Mouse (Mus musculus) stomach, postnatal 0 days (tissue): ENCODE data around the gene Lrrc23. TPM values are rescaled to one million over a fixed set of nuclear protein-coding genes. Genes with fewer than 3 reads are reported as not detected.
A peak's percentile ranks its signal among the peaks of the same experiment; 100 is the strongest.

ENCODE experiments used
- ATAC-seq: fragments of 200-750 bp; cut with Nextera tagmentation; 2 replicates; pipeline ENCODE4 v1.8.0; 2017; ENCODE audit not compliant: low FRiP score, low TSS enrichment
- DNase-seq: peaks from one replicate; pipeline ENCODE4 v3.0.0-alpha.2; 2016; ENCODE audit warnings: low spot score
- H3K27ac ChIP-seq: fragments of 300-500 bp; sonication (generic); replicated peaks from 2 replicates; pipeline ENCODE4 v1.5.1; 2014; ENCODE audit warnings: mild to moderate bottlenecking, control low read depth
- H3K27me3 ChIP-seq: fragments of 300-500 bp; sonication (generic); 2 replicates; pipeline ENCODE4 v1.6.1; 2014; ENCODE audit warnings: low read length; ENCODE audit not compliant: control insufficient read depth, insufficient read depth
- H3K36me3 ChIP-seq: fragments of 300-500 bp; sonication (generic); 2 replicates; pipeline ENCODE4 v1.6.1; 2014; ENCODE audit warnings: low read length, mixed read lengths; ENCODE audit not compliant: control insufficient read depth, insufficient read depth
- H3K4me1 ChIP-seq: fragments of 300-500 bp; sonication (generic); replicated peaks from 2 replicates; pipeline ENCODE4 v1.6.1; 2014; ENCODE audit warnings: antibody characterized with exemption; ENCODE audit not compliant: control insufficient read depth, insufficient read depth
- H3K4me2 ChIP-seq: fragments of 300-500 bp; sonication (generic); replicated peaks from 2 replicates; pipeline ENCODE4 v1.6.1; 2014; ENCODE audit warnings: low read depth, mild to moderate bottlenecking, control low read depth, moderate library complexity
- H3K4me3 ChIP-seq: fragments of 300-500 bp; sonication (generic); 2 replicates; pipeline ENCODE4 v1.5.1; 2014; ENCODE audit warnings: low read depth, low read length, control low read depth
- H3K9ac ChIP-seq: fragments of 300-500 bp; sonication (generic); 2 replicates; pipeline ENCODE4 v1.6.1; 2014; ENCODE audit warnings: mild to moderate bottlenecking, low read length, control low read depth, mixed read lengths
- H3K9me3 ChIP-seq: fragments of 300-500 bp; sonication (generic); 2 replicates; pipeline ENCODE4 v1.6.1; 2016; ENCODE audit warnings: low read length; ENCODE audit not compliant: control insufficient read depth
- CTCF ChIP-seq: IDR thresholded peaks from 2 replicates; pipeline ENCODE4 v1.5.1; 2016; ENCODE audit warnings: antibody characterized with exemption, low read depth, mild to moderate bottlenecking, moderate library complexity
- EP300 ChIP-seq: optimal IDR thresholded peaks from 2 replicates; pipeline ENCODE3; 2016; ENCODE audit warnings: antibody characterized with exemption
- WGBS: fragments of 180-500 bp; shearing (Covaris S2); extraction: QIAGEN DNeasy Blood & Tissue Kit; methylation state at CpG from one replicate; pipeline ENCODE4 v1.1.7; 2014; 5-methylcytosine and 5-hydroxymethylcytosine counted together
- polyA plus RNA-seq: library from polyadenylated mRNA; unstranded; fragments of >200 nt; fragmentation: Nextera tagmentation; extraction: Ambion mirVana; gene quantifications from 2 replicates; pipeline ENCODE4 v1.2.1, GENCODE M21; 2015

Gene Lrrc23
- polyA plus RNA-seq, 1 experiment from 2014 or later = 0.19 TPM

DNA sequence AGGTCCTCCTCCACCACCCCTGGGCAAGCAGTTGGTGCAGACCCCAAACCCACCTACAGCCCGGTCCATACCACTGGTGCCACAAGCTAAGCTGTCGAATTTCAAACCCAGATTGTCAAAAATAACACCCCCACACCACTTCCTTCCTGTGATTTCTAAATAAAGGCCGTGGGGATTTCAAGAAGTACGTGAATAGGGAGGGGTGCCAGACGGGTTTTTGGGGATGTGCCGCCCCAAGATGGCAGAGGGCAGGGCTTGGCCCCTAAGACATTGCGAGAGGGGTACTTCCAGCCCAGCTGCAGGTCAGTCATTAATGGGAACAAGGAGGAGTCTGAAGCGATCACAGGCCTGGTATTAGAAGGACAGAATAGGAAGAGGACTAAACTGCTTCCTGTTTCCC, 56.0 kb downstream of the Lrrc23 start:
- Histone ChIP-seq H3K27me3 (no peaks in the 10 kb centered on the region), H3K4me2 (no peak overlapping the region), H3K9me3 (no peaks in the 10 kb centered on the region), H3K36me3 (no peaks in the 10 kb centered on the region; the same call in 1 of the 2 replicates), H3K4me1 (no peaks in the 10 kb centered on the region), H3K27ac (no peak overlapping the region), H3K4me3 (no peak overlapping the region), H3K9ac (no peak overlapping the region)
- ATAC-seq (no peak), DNase-seq (no peak)
- WGBS = 71% methylated on average over 8 of the region's 8 CpGs
- TF ChIP-seq CTCF (no peak), EP300 (no peak)

GRCm38 (mm10) chr6:124722876-124723473, 56.6 kb downstream of the Lrrc23 start:
- Histone ChIP-seq H3K36me3 (no peaks in the 10 kb centered on the region; the same call in 1 of the 2 replicates), H3K9me3 (no peaks in the 10 kb centered on the region), H3K4me2 (no peak overlapping the region), H3K9ac (no peak overlapping the region), H3K27ac (no peak overlapping the region), H3K4me1 (no peaks in the 10 kb centered on the region), H3K4me3 (no peak overlapping the region), H3K27me3 (no peaks in the 10 kb centered on the region)
- no peak for DNase-seq
- ATAC-seq = no peak
- 77% methylated on average over 6 of the region's 6 CpGs for WGBS
- no peak for TF ChIP-seq CTCF
- no peak for TF ChIP-seq EP300

GRCm38 (mm10) chr6:124720904-124721303, 58.6 kb downstream of the Lrrc23 start:
- DNase-seq (no peak), ATAC-seq (no peak)
- no peak overlapping the region for H3K4me3 ChIP-seq
- peak overlapping the region; percentile 61; the same call in 1 of the 2 replicates for H3K4me2 ChIP-seq
- WGBS = 38% methylated on average over 11 of the region's 11 CpGs
- TF ChIP-seq EP300 = no peak
- no peak for TF ChIP-seq CTCF
- H3K4me1 ChIP-seq = no peaks in the 10 kb centered on the region
- H3K27me3 ChIP-seq = no peaks in the 10 kb centered on the region
- H3K9me3 ChIP-seq = no peaks in the 10 kb centered on the region
- H3K9ac ChIP-seq = peak overlapping the region; percentile 72; the same call in 1 of the 2 replicates
- peaks cover 5% of the 10 kb centered on the region; the same call in 1 of the 2 replicates for H3K36me3 ChIP-seq
- H3K27ac ChIP-seq = peak overlapping the region; percentile 95

Other genes starting within 250 kb of the Lrrc23 start
- gene C1s1, start 237.4 kb downstream of the Lrrc23 start, polyA plus RNA-seq = 16.9 and 18.0 TPM in 2 replicates
- not detected in 2 replicates for gene C1rb, start 209.4 kb downstream of the Lrrc23 start, polyA plus RNA-seq
- gene C1s2, start 143.6 kb downstream of the Lrrc23 start, polyA plus RNA-seq = 0.05 TPM in 1 of 2 replicates, not detected in the other
- 78.8 and 79.6 TPM in 2 replicates for gene Lpcat3, start 116.7 kb downstream of the Lrrc23 start, polyA plus RNA-seq
- gene Emg1, start 67.5 kb downstream of the Lrrc23 start, polyA plus RNA-seq = 93.9 and 94.8 TPM in 2 replicates
- gene Phb2, start 67.4 kb downstream of the Lrrc23 start, polyA plus RNA-seq = 230 and 237 TPM in 2 replicates
- 13.1 and 15.8 TPM in 2 replicates for gene Ptpn6, start 41.0 kb downstream of the Lrrc23 start, polyA plus RNA-seq
- gene Grcc10, start 38.4 kb downstream of the Lrrc23 start, polyA plus RNA-seq = 292 and 310 TPM in 2 replicates
- not detected in 2 replicates for gene Gm45234, start 23.7 kb downstream of the Lrrc23 start, polyA plus RNA-seq
- 6.6 and 6.9 TPM in 2 replicates for gene Atn1, start 23.2 kb downstream of the Lrrc23 start, polyA plus RNA-seq
- gene Eno2, start 10.1 kb downstream of the Lrrc23 start, polyA plus RNA-seq = 4.3 and 5.1 TPM in 2 replicates
- gene Spsb2, start 28.9 kb upstream of the Lrrc23 start, polyA plus RNA-seq = 18.8 and 18.9 TPM in 2 replicates
- gene Tpi1, start 34.6 kb upstream of the Lrrc23 start, polyA plus RNA-seq = 463 and 465 TPM in 2 replicates
- 60.3 and 61.8 TPM in 2 replicates for gene Usp5, start 49.8 kb upstream of the Lrrc23 start, polyA plus RNA-seq
- 43.3 and 52.8 TPM in 2 replicates for gene Cdca3, start 49.8 kb upstream of the Lrrc23 start, polyA plus RNA-seq
- 0.53 and 0.98 TPM in 2 replicates for gene Gnb3, start 60.5 kb upstream of the Lrrc23 start, polyA plus RNA-seq
- 9.7 and 10.7 TPM in 2 replicates for gene P3h3, start 78.0 kb upstream of the Lrrc23 start, polyA plus RNA-seq
- 0.45 and 0.87 TPM in 2 replicates for gene Gpr162, start 84.3 kb upstream of the Lrrc23 start, polyA plus RNA-seq
- gene Cd4, start 108.5 kb upstream of the Lrrc23 start, polyA plus RNA-seq = 0.45 and 0.65 TPM in 2 replicates
- 0.93 and 1.4 TPM in 2 replicates for gene Lag3, start 132.0 kb upstream of the Lrrc23 start, polyA plus RNA-seq
- gene Ptms, start 140.4 kb upstream of the Lrrc23 start, polyA plus RNA-seq = 260 and 276 TPM in 2 replicates
- 312 and 330 TPM in 2 replicates for gene Mlf2, start 151.7 kb upstream of the Lrrc23 start, polyA plus RNA-seq
- gene Cops7a, start 185.8 kb upstream of the Lrrc23 start, polyA plus RNA-seq = 114 and 121 TPM in 2 replicates
- gene Pianp, start 217.0 kb upstream of the Lrrc23 start, polyA plus RNA-seq = 3.1 and 4.0 TPM in 2 replicates
- gene Zfp384, start 229.4 kb upstream of the Lrrc23 start, polyA plus RNA-seq = 7.0 and 7.2 TPM in 2 replicates